18 mouse cellular contexts compared by ENCODE assay signal in the genomic region with DNA sequence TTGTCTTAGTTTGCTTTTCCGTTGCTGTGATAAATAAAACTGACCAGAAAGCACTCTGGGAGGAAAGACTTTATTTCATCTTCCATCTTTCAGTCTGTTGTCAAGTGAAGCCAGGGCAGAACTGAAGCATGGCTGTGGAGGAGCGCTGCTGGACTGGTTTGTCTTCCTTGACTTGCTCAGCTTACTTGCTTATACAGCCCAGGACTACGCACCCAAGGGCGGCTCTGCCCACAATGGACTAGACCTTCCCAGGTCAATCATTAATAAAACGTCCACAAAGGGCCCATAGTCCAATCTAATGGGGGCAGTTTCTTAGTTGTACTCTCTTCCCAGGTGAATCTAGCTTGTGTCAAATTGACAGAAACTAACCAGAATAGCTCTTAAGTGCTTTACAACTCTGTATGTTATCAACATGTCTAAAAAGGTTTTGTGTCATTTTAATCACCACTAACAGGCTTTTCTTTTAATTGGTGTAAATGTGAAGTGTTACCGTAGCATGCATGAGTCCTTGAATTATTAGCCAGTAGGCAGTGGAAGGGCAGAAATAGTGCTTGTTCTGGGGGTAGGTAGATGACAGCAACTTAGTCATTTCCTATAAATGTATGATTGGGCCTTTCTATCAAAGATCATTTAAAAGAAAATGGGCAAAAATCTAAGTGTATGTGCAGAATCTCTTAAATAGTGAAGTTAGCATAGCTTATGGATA. TPM values are rescaled to one million over a fixed set of nuclear protein-coding genes. Genes with fewer than 3 reads are reported as not detected.
A peak's percentile ranks its signal among the peaks of the same experiment; 100 is the strongest.
DNase-seq lines count a peak whose midpoint lies in the region; ATAC-seq lines count a peak whose summit lies in the region.
"Had no signal": no experiment of that assay in that cellular context is flagged by ENCODE, and none has a peak within 500 bp of the region (broad histone marks: within the 10 kb centered on the region; RNA-seq: fewer than 3 reads in every experiment).

No protein-coding gene starts in this region.

- no peak for DNase-seq in intestine, embryonic 14.5 days (ENCODE audit: low spot score)
- DNase-seq in kidney, adult 9 months = peak; percentile 93
- DNase-seq in kidney, postnatal 4 days = peak; percentile 54 to 72
- DNase-seq in heart, postnatal 36 days = no peak
- DNase-seq in cerebellum, postnatal 36 days = no peak
- DNase-seq in layer of hippocampus, adult 18-20 months (ENCODE audit: low spot score in 2 of 2) = no peak
- no peak for DNase-seq in urinary bladder, postnatal 36 days (ENCODE audit: low spot score in 2 of 2)
- DNase-seq: cerebellum, adult 11 months; gastrocnemius, postnatal 10 days; layer of hippocampus, adult 9-11 months; lung, adult 18-20 months; thymus, postnatal 36 days had no signal

- 72% methylated on average over 6 of the region's 6 CpGs for WGBS in intestine, embryonic 14.5 days
- 60% methylated on average over 6 of the region's 6 CpGs for WGBS in liver, embryonic 16.5 days (ENCODE audit: insufficient replicate concordance)

- 0 out of 2 replicates have a peak overlapping the region, but pooled peaks have one; percentile 27 for H3K27ac ChIP-seq in intestine, embryonic 14.5 days (ENCODE audit: low read depth)
- peak overlapping the region; percentile 66 for H3K27ac ChIP-seq in liver, embryonic 16.5 days (ENCODE audit: low read length)
- H3K27ac ChIP-seq: embryonic facial prominence, embryonic 12.5 days; neural tube, embryonic 12.5 days had no signal

- intact Hi-C loops in heart, postnatal 36 days (cut with DNase I) = no loop called here

- peak; percentile 85 for ATAC-seq in intestine, embryonic 14.5 days (replicated peaks; ENCODE audit: low FRiP score, low TSS enrichment, low read depth)
- ATAC-seq in liver, embryonic 16.5 days (ENCODE audit: low read depth) = peak; percentile 92
- ATAC-seq: hindbrain, embryonic 16.5 days; Patski had no signal

- H3K9ac ChIP-seq in intestine, embryonic 14.5 days (ENCODE audit: low read length) = no peak overlapping the region
- no peak overlapping the region for H3K9ac ChIP-seq in liver, embryonic 16.5 days (ENCODE audit: low read depth, low read length)
- H3K9ac ChIP-seq: embryonic facial prominence, embryonic 12.5 days; neural tube, embryonic 12.5 days had no signal

- peaks cover 4% of the 10 kb centered on the region; the same call in 1 of the 2 replicates for H3K36me3 ChIP-seq in intestine, embryonic 14.5 days (ENCODE audit: control insufficient read depth, insufficient read depth, low read length)
- H3K36me3 ChIP-seq in liver, embryonic 16.5 days (ENCODE audit: control insufficient read depth, insufficient read depth) = no peaks in the 10 kb centered on the region
- H3K36me3 ChIP-seq: embryonic facial prominence, embryonic 12.5 days; neural tube, embryonic 12.5 days had no signal

- no peaks in the 10 kb centered on the region for H3K9me3 ChIP-seq in intestine, embryonic 14.5 days (ENCODE audit: control insufficient read depth, low read length)
- no peaks in the 10 kb centered on the region for H3K9me3 ChIP-seq in liver, embryonic 16.5 days (replicated peaks; ENCODE audit: control insufficient read depth, low read length)
- H3K9me3 ChIP-seq: embryonic facial prominence, embryonic 12.5 days; megakaryocyte, embryonic 14.5 days; neural tube, embryonic 12.5 days had no signal

- H3K4me3 ChIP-seq in intestine, embryonic 14.5 days (ENCODE audit: low read depth, low read length) = no peak overlapping the region
- no peak overlapping the region for H3K4me3 ChIP-seq in liver, embryonic 16.5 days (ENCODE audit: low read depth, low read length)
- H3K4me3 ChIP-seq: embryonic facial prominence, embryonic 12.5 days; megakaryocyte, embryonic 14.5 days; neural tube, embryonic 12.5 days had no signal

- no peak overlapping the region for H3K4me2 ChIP-seq in intestine, embryonic 14.5 days (ENCODE audit: low read length)
- H3K4me2 ChIP-seq in liver, embryonic 16.5 days (ENCODE audit: low read depth, low read length) = no peak overlapping the region
- H3K4me2 ChIP-seq: embryonic facial prominence, embryonic 12.5 days; neural tube, embryonic 12.5 days had no signal

- H3K4me1 ChIP-seq in intestine, embryonic 14.5 days (replicated peaks; ENCODE audit: control insufficient read depth, insufficient read depth, low read length) = 0 out of 2 replicates have a peak, but pooled peaks cover 4% of the 10 kb centered on the region
- no peaks in the 10 kb centered on the region; the same call in 1 of the 2 replicates for H3K4me1 ChIP-seq in liver, embryonic 16.5 days (ENCODE audit: control insufficient read depth, low read depth, low read length)
- H3K4me1 ChIP-seq: embryonic facial prominence, embryonic 12.5 days; megakaryocyte, embryonic 14.5 days; neural tube, embryonic 12.5 days had no signal

- no peaks in the 10 kb centered on the region for H3K27me3 ChIP-seq in intestine, embryonic 14.5 days (replicated peaks; ENCODE audit: control insufficient read depth, insufficient read depth, low read length)
- no peaks in the 10 kb centered on the region for H3K27me3 ChIP-seq in liver, embryonic 16.5 days (ENCODE audit: control insufficient read depth, insufficient read depth, low read depth, low read length)
- H3K27me3 ChIP-seq: embryonic facial prominence, embryonic 12.5 days; megakaryocyte, embryonic 14.5 days; neural tube, embryonic 12.5 days; Patski had no signal

RNA-seq across cellular contexts. Expression of a gene that starts 25.5 kb away (rescaled TPM):
- polyA plus RNA-seq in intestine, embryonic 14.5 days (2014; fragmentation: Nextera tagmentation; extraction: Ambion mirVana) = 51.0 and 51.5 TPM in 2 replicates
- 36.9 and 41.0 TPM in 2 replicates for polyA plus RNA-seq in liver, embryonic 16.5 days (2015; fragmentation: Nextera tagmentation; extraction: Ambion mirVana)
- total RNA-seq in heart, postnatal 36 days (2021) = 10 to 100 TPM; 73.7 to 88.3 TPM
- 10 to 100 TPM; 53.7 to 59.6 TPM for total RNA-seq in layer of hippocampus, adult 18-20 months (2021)

Comparison
In these comparisons a context has a peak if more than half of its experiments do, and no peak if none do; other contexts are left out.
1. DNase-seq: peak in kidney, adult 9 months (single experiment) and kidney, postnatal 4 days (2 of 2); none in intestine, embryonic 14.5 days (single experiment), heart, postnatal 36 days (0 of 2), cerebellum, postnatal 36 days (0 of 2), layer of hippocampus, adult 18-20 months (0 of 2) and urinary bladder, postnatal 36 days (0 of 2).